Mouse (Mus musculus) embryonic fibroblast, embryonic 13.5 days (primary cell): ENCODE data around the gene Slc35d1. TPM values are rescaled to one million over a fixed set of nuclear protein-coding genes. Genes with fewer than 3 reads are reported as not detected.

ENCODE experiments used
- H3K27ac ChIP-seq: 2 replicates; pipeline ENCODE4 v1.5.1; 2012; ENCODE audit warnings: low read length, control low read depth, inconsistent platforms; ENCODE audit not compliant: insufficient read depth
- H3K4me1 ChIP-seq: 2 replicates; pipeline ENCODE4 v1.6.1; 2011; ENCODE audit warnings: low read length; ENCODE audit not compliant: control insufficient read depth, insufficient read depth
- H3K4me3 ChIP-seq: 2 replicates; pipeline ENCODE4 v1.5.1; 2011; ENCODE audit warnings: mild to moderate bottlenecking, control low read depth, low read length; ENCODE audit not compliant: insufficient read depth
- CTCF ChIP-seq: IDR thresholded peaks from 2 replicates; pipeline ENCODE4 v1.5.1; 2011; ENCODE audit warnings: mild to moderate bottlenecking, control low read depth, low read length, moderate library complexity, borderline replicate concordance; ENCODE audit not compliant: insufficient read depth
- POLR2A ChIP-seq: IDR thresholded peaks from 2 replicates; pipeline ENCODE4 v1.6.1; 2011; ENCODE audit warnings: low read depth, mild to moderate bottlenecking, control low read depth, low read length, moderate library complexity
- polyA plus RNA-seq: library from polyadenylated mRNA; stranded (reverse); fragments of >200 nt; gene quantifications from 2 replicates; pipeline ENCODE4 v1.2.4, GENCODE M21; 2011; ENCODE audit warnings: low read depth; ENCODE audit not compliant: missing spikeins, insufficient read length

The Slc35d1 gene
- polyA plus RNA-seq, 1 experiment: 14.0 TPM

- no peak overlapping the region for H3K27ac ChIP-seq
Observed at GRCm38 (mm10) chr4:103221789-103222188, 6.8 kb upstream of the Slc35d1 start.

GRCm38 (mm10) chr4:103219011-103219410 lies 4.0 kb upstream of the Slc35d1 start:
- TF ChIP-seq POLR2A: no peak
- TF ChIP-seq CTCF: no peak
- no peaks in the 10 kb centered on the region for H3K4me1 ChIP-seq
- H3K27ac ChIP-seq: no peak overlapping the region
- H3K4me3 ChIP-seq: no peak overlapping the region

More at GRCm38 (mm10) chr4:103221789-103222188, 6.8 kb upstream of the Slc35d1 start:
- TF ChIP-seq POLR2A: no peak
- TF ChIP-seq CTCF: no peak
- Histone ChIP-seq H3K4me3 (no peak overlapping the region), H3K4me1 (no peaks in the 10 kb centered on the region)

DNA sequence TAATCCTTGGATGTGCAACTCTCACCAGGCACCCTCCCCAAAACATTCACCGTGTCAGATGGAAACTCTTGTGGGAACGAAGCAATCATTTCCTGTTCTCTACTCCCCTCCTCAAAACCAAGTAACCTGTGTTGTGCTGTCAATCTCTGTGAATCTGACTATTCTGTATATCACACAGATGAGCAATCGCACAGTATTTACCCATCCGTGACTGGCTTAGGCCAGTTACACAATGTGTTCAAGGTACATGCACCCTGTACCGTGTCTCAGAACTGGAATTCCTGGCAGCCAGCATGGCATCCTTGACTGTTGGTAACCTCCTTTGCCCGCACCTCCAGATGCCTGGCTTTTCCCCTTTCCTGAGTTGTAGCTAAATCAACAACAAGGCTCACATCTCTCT lies 1.1 kb upstream of the Slc35d1 start:
- Histone ChIP-seq H3K4me1 (no peaks in the 10 kb centered on the region), H3K27ac (no peak overlapping the region), H3K4me3 (no peak overlapping the region)
- no peak for TF ChIP-seq POLR2A
- no peak for TF ChIP-seq CTCF

GRCm38 (mm10) chr4:103214498-103214924 lies 453 bp downstream of the Slc35d1 start:
- H3K4me1 ChIP-seq: no peaks in the 10 kb centered on the region
- peak overlapping the region; percentile 66 for H3K27ac ChIP-seq
- peak overlapping the region; percentile 69 for H3K4me3 ChIP-seq
- peak; percentile 63 for TF ChIP-seq POLR2A
- no peak for TF ChIP-seq CTCF

- Histone ChIP-seq H3K4me1 (no peaks in the 10 kb centered on the region), H3K27ac (peak overlapping the region; percentile 66), H3K4me3 (peak overlapping the region; percentile 69)
- TF ChIP-seq POLR2A: no peak
- no peak for TF ChIP-seq CTCF
Observed at GRCm38 (mm10) chr4:103213859-103214497, 986 bp downstream of the Slc35d1 start.

DNA sequence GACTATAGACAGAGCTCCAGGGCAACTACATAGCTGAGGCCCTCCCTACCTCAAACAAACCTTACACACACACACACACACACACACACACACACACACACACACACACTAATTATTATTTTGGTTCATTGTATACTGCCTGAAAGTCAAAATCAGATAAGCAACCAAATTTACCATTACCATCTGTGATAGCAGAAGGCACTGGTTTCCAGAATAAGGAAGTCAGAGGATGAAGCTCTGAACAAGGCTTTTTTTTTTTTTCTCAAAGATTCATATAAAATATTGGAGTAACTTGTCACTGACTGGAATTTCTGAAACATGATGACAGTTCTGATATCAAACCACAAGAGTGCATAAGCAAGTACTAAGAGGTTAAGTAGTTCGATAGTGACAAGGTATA lies 6.4 kb downstream of the Slc35d1 start:
- no peak for TF ChIP-seq POLR2A
- TF ChIP-seq CTCF: no peak
- Histone ChIP-seq H3K4me1 (no peaks in the 10 kb centered on the region), H3K4me3 (no peak overlapping the region), H3K27ac (no peak overlapping the region)

DNA sequence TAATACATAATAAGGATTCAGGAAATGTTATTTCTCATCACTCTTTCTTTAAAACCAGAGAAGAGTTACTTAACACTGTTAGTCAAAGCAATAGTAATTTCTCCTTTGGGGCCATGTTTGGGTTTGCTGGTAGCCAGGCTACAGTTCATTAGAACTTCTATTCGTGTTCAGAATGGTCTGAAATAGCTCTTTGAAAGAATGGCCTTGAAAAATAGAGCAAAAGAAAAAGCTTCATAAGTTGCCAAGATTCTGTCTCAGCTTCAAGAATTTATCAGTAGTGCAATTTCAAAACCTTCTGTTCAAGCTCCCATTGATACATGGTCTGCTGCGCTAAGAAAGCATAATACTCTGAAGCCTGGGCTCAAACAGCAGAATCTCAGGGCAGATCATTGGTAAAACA lies 11.3 kb downstream of the Slc35d1 start:
- H3K4me1 ChIP-seq: no peaks in the 10 kb centered on the region
- no peak overlapping the region for H3K27ac ChIP-seq
- H3K4me3 ChIP-seq: no peak overlapping the region
- TF ChIP-seq POLR2A (no peak), CTCF (no peak)

GRCm38 (mm10) chr4:103200046-103200445 lies 14.9 kb downstream of the Slc35d1 start:
- Histone ChIP-seq H3K27ac (no peak overlapping the region), H3K4me3 (no peak overlapping the region), H3K4me1 (no peaks in the 10 kb centered on the region)
- TF ChIP-seq POLR2A (no peak), CTCF (no peak)

- no peak for TF ChIP-seq POLR2A
- no peak for TF ChIP-seq CTCF
- no peak overlapping the region for H3K4me3 ChIP-seq
- no peak overlapping the region for H3K27ac ChIP-seq
- H3K4me1 ChIP-seq: no peaks in the 10 kb centered on the region
Observed at GRCm38 (mm10) chr4:103199086-103199485, 15.9 kb downstream of the Slc35d1 start.

- Histone ChIP-seq H3K4me1 (no peaks in the 10 kb centered on the region), H3K27ac (no peak overlapping the region), H3K4me3 (no peak overlapping the region)
- TF ChIP-seq CTCF (no peak), POLR2A (no peak)
Observed at GRCm38 (mm10) chr4:103197401-103197800, 17.6 kb downstream of the Slc35d1 start.
